Mouse (Mus musculus): ENCODE results near the gene 1700088E04Rik.
A peak's percentile ranks its signal among the peaks of the same experiment; 100 is the strongest.

Gene 1700088E04Rik

DNA sequence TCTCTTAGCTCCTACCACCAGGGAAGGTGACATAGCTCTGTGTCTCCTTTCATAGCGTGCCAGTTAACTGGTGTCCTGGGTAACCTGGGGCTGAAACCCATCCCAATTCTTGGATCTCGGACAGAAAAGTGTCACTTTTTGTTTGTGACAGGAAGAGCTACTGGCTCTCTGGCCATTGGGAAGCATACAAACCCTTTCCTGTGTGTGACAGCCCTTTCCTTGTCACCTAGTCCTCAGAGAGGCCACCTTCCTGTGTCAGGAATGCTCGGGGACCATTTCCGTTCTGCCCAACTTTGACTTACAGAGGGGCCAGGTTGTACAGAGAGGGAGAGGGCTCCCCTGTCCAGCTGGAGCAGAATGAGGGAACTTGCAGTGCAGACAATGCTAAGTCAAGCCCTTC is 41.6 kb downstream of the 1700088E04Rik start:
- no peak for DNase-seq (ENCODE audit: low read depth, low spot score)

DNA sequence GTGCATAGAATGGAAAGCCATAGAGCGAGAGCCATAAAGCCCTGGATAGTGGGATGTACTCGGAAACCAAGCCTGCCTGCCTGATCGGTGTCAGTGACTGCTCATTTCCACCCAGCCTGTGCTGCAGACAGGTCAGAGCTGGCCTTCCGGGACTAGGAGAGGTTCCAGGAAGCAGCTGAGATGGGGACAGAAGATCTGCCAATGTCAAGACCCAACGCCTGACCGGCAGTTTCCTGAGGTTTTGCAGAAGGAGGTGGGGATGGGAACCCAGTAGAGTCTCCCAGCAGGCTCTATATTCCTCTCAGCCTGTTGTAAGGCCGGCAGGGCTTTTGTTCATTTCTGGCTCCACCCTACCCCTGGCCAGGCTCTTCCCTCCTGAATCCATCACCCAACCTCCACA is 42.2 kb downstream of the 1700088E04Rik start:
- no peak for DNase-seq (ENCODE audit: low read depth, low spot score)

DNA sequence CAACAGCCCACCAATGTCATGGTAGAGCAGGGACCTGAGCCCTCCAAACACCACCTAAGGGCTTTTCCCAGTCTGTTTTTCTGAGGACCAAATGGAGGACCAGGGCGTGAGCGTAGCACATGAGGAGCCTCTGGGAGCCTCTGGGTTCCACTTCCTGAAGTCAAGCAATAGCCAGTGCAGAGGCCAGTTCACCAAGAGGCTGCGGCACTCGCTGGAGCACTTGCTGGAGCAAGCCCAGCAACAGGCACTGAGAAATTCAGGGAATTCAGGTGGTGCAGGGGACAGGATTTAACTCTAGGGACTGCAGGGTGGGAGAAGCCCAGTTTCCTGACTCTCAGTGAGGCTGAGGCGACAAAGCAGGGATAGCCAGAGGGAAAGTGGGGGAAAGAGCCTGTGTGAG is 42.8 kb downstream of the 1700088E04Rik start:
- DNase-seq (ENCODE audit: low read depth, low spot score), result no peak

DNA sequence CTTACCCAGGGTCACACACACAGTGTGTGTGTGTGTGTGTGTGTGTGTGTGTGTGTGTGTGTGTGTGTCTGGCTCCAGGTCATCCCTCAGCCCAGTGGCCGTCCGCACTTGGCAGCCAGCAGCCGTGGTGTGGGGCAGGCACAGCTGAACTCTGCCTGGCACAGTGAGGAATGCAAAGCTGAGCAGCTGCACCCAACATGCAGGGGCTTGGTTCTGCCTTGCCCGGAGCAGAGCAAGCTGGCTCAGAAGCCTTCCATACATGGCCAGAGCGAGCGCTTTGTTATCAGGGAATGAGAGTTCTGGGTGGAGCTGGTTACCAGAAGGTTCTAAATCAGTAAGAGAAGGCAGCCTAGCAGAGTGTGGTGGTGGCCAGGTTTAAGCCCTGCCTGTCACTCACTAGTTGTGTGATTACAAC is 43.4 kb downstream of the 1700088E04Rik start:
- peak; percentile 64 for DNase-seq (ENCODE audit: low read depth, low spot score)

DNA sequence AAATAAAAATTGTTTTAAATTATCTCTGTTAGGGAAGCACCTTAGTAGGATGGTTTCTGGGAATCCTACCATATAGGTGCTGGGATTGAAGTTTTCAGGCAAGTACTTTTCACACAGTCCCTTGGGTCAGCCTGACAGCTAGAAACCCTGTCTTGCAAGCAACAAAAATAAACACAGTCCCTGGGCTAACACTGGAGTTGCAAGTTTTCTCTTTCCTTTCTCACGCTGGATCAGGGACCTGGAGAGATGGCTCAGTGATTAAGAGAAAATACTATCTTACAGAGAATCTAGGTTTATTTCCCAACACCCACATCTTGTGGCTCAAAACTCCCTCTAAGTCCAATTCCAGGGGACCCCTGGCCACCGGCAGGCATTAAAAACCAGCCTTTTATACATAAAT is 43.9 kb downstream of the 1700088E04Rik start:
- no peak for DNase-seq (ENCODE audit: low read depth, low spot score)

DNA sequence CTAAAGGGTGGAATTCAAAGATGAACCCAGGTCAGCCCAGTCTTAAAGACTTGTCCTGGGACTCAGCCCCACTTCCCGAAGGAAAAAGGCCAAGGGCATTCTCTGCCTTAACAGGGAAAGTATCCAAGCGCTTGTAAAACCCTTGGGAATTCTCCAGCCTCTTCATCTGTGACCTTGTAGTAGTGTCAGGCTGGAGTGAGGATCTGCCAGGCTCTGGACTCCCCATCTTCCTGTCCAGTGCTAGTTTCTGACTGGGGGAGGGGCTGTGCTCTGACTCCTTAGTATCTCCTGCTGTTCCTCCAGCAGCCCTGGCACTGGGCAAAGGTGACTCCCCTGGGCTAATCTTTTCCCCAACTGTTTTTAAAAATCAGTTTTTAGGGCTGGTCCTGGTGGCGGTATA is 44.5 kb downstream of the 1700088E04Rik start:
- no peak for DNase-seq (ENCODE audit: low read depth, low spot score)

DNA sequence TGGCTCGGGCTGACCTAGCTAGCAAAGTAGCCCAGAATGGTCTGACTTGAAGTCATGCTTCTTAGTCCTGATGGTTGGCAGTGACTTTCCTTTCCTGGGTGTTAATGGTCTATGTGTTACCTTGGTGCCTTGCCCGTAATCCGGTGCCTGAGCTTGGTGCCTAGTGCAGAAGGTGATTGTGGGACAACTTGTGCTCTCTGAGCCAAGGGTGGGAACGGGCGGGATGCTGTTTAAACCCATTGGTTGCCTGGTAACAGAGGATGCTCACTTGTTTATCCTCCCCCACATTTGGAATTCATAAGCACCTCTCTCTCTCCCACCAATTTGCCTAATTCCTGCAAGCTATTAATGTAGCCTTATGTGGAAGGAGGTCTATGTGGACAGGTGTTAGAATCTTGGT is 45.6 kb downstream of the 1700088E04Rik start:
- DNase-seq (ENCODE audit: low read depth, low spot score), result no peak

- no peak for DNase-seq (ENCODE audit: low read depth, low spot score)
Observed at GRCm38 (mm10) chr15:79093083-79093839, 47.8 kb downstream of the 1700088E04Rik start.

DNA sequence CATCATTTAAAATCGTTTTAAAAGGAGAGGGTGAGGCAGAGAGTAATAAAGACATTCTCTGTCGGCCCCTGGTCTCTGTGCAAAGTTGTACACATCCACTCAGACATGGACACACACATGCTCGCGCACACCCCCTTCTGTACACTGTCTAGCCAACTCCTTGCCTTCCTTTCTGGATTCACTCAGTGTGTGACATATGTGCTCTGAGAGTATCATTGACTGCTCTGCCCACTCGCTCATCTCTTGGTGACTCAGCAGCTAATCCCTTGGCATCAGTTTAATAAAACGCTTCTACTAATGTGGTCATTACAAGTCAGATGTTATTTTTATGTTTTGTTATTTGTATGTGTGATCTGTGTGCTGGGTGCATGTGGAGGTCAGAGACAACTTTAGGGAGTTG is 48.8 kb downstream of the 1700088E04Rik start:
- no peak for DNase-seq (ENCODE audit: low read depth, low spot score)

GRCm38 (mm10) chr15:79079567-79079966 is 61.5 kb downstream of the 1700088E04Rik start:
- DNase-seq (ENCODE audit: low read depth, low spot score), result no peak

Measured in telencephalon, adult 2 months (tissue).